Mouse (Mus musculus) liver (tissue): ENCODE results near the gene Olfr652.

Experiments
- DNase-seq: peaks from one replicate; pipeline ENCODE4 v3.0.0-alpha.2; 2020; ENCODE audit warnings: mixed read lengths

Gene Olfr652

DNA sequence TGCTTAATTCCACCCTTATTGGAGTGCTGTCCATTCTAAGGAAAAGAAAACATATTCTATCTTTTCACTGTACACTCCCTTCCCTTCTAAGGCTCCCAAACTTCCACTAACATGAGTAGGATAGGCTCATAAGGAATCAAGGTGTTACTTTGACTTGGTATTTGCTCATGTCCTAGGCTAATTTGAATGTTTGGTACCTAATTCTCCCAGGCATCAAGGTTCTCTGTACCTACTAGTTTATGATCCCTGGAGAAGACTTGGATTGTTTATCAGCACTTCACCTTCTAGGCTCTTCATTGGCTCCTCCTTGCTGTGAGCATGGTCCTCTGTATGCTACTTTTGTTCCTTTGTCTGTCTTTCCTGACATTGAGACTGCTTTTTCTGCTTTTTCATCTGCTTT, at the start of gene Olfr652:
TSS of gene Olfr652 (plus strand) at position 301 of the 400 bp plus-strand sequence.
- DNase-seq, result no peak

DNA sequence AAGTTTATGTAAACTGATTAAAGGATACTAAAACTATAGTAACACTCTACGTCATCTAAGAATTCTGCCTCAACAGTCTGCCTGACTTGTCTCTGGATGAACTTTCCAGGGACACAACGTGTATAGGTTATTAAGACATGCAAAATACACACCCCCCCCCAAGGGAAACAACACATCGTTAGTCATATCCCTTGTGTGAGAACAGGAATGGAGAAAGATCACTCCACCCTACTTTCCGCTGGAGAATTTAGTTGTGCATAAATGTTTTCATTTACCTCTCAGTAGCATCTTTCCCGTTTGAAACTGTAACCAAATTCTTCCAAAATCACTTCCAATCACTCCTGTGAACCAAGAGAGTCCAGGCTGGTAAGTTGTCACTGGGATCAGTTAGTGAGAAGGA, 10.9 kb upstream of the Olfr652 start, which contains the start of gene Olfr651:
TSS of gene Olfr651 (plus strand) at position 301 of the 400 bp plus-strand sequence.
- DNase-seq, result no peak

DNA sequence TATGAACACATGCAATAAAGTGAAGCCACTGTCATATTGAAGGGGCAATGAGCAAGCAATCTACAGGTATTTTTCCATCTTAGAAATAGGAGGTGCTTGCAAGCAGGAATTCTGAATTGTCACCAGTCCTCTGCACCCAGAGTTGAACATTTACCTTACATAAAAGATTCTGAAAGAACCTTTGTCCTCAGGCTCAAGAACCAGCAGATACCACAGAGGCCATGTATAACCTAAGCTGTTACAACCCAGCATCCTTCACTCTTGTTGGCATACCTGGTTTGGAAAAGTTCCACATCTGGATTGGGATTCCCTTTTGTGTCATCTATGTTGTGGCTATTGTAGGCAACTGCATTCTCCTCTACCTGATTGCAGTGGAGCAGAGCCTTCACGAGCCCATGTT, 8.0 kb upstream of the Olfr652 start:
- no peak for DNase-seq

DNA sequence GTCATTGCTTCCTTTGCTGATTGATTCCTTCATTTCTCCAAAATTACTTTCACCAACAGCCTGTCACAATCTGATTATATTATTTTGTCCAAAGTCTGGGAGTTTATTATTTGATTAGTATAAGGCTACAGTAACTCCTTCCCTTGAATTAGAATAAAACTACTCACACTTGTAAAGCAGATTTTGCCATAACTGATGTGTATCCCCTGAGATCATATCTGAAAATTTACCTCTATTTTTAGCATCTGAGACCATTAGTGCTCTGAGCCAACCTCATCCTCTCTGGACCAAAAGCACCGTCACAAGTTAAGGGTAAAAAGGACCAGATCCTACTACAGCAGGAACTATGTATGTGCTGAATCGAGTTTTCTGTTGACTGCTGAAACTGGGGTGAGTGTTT, 16.3 kb downstream of the Olfr652 start, which contains the start of gene Olfr653:
TSS of gene Olfr653 (plus strand) at position 301 of the 400 bp plus-strand sequence.
- no peak for DNase-seq

DNA sequence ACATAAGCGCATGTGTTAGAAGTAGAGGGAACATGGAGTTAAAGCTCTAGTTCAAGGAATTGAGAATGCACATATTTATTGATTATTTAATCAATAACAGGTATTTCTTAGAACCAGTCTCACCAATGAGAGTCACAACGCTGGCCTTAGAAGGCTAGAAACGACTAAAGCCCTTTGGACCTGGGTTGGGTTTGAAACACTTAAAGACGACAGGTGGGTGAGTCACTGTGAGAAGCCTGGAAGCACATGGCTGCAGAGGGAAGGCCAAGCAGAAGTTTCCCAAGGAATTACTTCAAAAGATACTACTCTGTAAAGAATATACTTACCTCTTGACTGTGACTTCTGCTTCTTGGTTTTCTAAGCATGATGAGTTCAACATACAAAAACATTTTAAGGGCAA, 20.1 kb downstream of the Olfr652 start:
- DNase-seq, result no peak

DNA sequence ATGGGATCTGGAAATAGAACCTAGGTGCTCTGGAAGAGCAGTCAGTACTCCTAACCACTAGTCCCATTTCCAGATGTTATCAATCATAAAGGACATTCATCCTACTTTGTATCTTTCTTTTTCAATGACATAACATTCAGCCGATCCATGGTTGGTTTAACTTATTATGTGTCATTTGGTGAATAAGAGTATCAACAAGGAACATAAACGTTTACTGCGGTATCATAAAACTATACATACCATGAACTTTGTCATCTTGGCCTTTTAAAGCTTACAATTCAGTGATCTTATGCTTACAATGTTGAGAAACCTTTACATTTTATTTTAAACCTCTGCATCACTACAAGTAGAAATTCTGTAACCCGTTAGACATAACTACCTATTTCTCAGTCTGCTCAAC, 20.7 kb downstream of the Olfr652 start:
- DNase-seq, result no peak

DNA sequence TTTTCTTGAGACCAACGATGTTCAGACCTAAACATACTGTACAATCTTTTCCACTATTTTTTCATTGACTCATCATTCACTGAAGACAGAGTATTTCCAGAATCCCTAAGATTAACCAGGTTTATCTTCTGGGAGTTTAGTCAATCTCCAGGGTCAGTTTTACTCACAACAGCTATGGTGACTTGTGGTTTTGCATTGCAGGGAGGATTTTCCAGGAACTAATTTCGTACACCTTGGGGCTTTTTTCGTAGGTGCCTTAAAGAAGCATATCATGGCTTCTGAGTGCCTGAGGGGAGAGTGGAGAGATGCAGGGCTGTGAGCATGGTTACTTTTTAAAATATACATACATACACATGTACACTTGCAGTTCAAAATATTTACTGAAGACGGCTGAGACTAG, 26.0 kb downstream of the Olfr652 start, which contains the start of gene Olfr654:
TSS of gene Olfr654 (plus strand) at position 301 of the 400 bp plus-strand sequence.
- DNase-seq, result no peak

DNA sequence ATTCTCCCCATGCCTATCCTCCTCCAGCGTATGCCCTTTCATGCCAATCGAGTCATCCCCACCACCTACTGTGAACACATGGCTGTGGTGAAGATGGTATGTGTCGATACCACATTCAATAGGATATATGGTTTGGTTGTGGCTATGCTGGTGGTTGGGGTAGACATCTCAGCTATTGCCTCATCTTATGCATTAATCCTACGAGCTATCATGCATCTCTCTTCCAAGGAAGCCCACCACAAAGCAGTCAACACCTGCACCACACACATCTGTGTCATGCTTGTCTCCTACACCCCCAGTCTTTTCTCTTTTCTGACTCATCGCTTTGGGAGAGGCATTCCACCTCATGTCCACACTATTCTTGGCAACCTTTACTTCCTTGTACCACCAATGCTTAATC, 27.6 kb downstream of the Olfr652 start:
- no peak for DNase-seq

DNA sequence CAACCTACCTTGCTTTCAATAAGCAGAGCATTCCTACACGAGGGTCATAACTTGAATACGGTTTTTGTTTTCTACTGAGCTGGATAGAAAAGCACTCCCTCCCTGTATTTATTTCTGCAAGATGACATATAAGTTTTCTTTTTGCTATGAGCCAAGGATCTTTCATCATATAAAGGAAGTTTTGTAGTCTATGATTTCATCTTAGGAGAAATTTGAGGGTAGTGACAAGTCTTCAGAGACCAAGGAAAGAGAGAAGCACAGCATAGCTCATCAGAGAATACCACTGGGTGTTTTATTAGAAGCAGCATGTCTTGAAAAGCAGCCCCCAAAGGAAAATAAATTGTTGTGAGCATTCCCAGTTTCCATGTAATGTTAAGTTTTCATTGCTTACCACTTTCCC, 41.0 kb downstream of the Olfr652 start, which contains the start of gene Olfr655:
TSS of gene Olfr655 (minus strand) at position 101 of the 400 bp plus-strand sequence.
- DNase-seq, result no peak

DNA sequence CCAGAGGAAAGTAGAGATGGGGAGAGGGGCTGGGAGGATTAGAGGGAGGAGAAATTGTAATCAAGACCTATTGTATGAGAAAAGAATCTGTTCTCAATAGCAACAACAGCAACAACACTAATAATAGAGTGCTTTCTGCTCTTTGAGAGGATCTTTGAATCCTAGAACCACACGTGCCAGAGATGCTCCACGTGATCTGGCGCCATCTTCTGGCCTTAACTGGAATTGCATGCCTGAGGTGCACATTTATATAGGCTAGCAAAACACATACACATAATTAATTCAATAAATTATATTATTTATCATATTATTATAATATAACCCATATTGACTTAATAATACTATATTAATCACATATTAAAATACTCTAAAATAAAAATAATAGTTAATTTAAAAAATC, 42.5 kb downstream of the Olfr652 start:
- peak; percentile 44 for DNase-seq

DNA sequence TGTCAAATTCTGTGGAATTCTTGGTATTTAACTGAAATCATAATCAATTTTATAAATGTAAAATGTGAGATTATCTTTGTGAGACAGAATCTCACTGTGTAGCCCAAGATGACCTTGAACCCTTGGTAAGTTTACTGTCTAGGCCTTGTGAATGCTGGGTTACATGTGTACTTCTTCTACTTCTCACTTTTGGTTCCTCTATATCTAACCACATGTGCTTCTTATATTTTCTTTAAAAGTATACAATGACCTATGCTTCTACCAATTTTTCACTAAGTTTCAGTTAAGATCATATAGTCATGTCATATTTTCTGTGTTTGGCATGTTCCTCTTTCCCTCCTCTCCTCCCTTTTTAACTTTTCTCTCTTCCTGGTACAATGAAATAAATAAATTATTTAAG, 44.0 kb downstream of the Olfr652 start:
- no peak for DNase-seq

DNA sequence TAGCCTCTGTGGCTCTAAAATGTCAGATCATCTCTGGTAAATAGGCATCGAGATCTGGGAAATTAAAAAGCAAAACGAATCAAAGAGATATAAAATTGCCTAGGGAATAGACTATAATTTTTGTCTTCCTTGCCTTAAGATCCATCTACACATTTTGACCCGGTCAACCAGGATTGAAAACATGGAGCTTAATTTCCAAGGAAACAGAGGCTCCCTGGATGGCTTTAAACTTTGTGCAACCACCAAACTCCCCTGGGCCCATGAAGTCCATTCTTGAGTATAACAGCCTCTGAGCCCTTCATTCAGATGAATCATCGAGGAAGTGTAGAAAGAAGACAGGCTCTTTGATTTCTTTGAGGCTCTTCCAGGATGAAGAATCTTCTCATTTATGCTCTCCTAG, 53.0 kb downstream of the Olfr652 start, which contains the start of gene Olfr656:
TSS of gene Olfr656 (plus strand) at position 301 of the 400 bp plus-strand sequence.
- DNase-seq, result no peak
